Mouse (Mus musculus) left cerebral cortex, adult 8-10 months (tissue): ENCODE measurements at regions not wholly inside any gene's neighbourhood (a gene's known extent, or its start where the extent isn't known, plus 50 kb on each side); places are given as distances from the start of the nearest gene placed in this dataset.

Experiments
- DNase-seq, 2 experiments: peaks; one replicate each; pipeline ENCODE4 v3.0.0; 2022; ENCODE audit warnings: low spot score in 2 of 2

GRCm38 (mm10) chr2:117811931-117812330 is 299.7 kb upstream of the Thbs1 start:
- DNase-seq = no peak

GRCm38 (mm10) chr2:117819701-117820225 is 291.9 kb upstream of the Thbs1 start:
- DNase-seq = no peak

- no peak for DNase-seq
These were observed 291.0 kb upstream of the Thbs1 start for GRCm38 (mm10) chr2:117820708-117821107.

GRCm38 (mm10) chr2:117825088-117825487 is 286.6 kb upstream of the Thbs1 start:
- no peak for DNase-seq

GRCm38 (mm10) chr2:117827278-117827677 is 284.4 kb upstream of the Thbs1 start:
- DNase-seq = no peak

GRCm38 (mm10) chr2:117838387-117838786 is 273.3 kb upstream of the Thbs1 start:
- DNase-seq = no peak

- DNase-seq = no peak
These were observed 271.3 kb upstream of the Thbs1 start for GRCm38 (mm10) chr2:117840406-117840805.

GRCm38 (mm10) chr2:117842309-117842986 is 269.2 kb upstream of the Thbs1 start:
- DNase-seq = no peak

- DNase-seq = no peak
These were observed 259.2 kb upstream of the Thbs1 start for GRCm38 (mm10) chr2:117852442-117852841.

GRCm38 (mm10) chr2:117862301-117862700 is 249.4 kb upstream of the Thbs1 start:
- no peak for DNase-seq

GRCm38 (mm10) chr2:117865119-117865518 is 246.6 kb upstream of the Thbs1 start:
- DNase-seq = no peak

GRCm38 (mm10) chr2:117866946-117867345 is 244.7 kb upstream of the Thbs1 start:
- no peak for DNase-seq

- DNase-seq = no peak
These were observed 244.3 kb upstream of the Thbs1 start for GRCm38 (mm10) chr2:117867409-117867808.

- DNase-seq = no peak
These were observed 242.8 kb upstream of the Thbs1 start for GRCm38 (mm10) chr2:117868857-117869256.

GRCm38 (mm10) chr2:117871507-117872282 is 240.0 kb upstream of the Thbs1 start:
- no peak for DNase-seq

- DNase-seq = no peak
These were observed 233.9 kb upstream of the Thbs1 start for GRCm38 (mm10) chr2:117877816-117878215.

GRCm38 (mm10) chr2:117882136-117882535 is 229.5 kb upstream of the Thbs1 start:
- DNase-seq = no peak

- DNase-seq = no peak
These were observed 228.8 kb upstream of the Thbs1 start for GRCm38 (mm10) chr2:117882890-117883289.

GRCm38 (mm10) chr2:117886516-117886915 is 225.2 kb upstream of the Thbs1 start:
- DNase-seq = no peak

GRCm38 (mm10) chr2:117901311-117901710 is 210.4 kb upstream of the Thbs1 start:
- DNase-seq = no peak

GRCm38 (mm10) chr2:117902837-117903236 is 208.8 kb upstream of the Thbs1 start:
- DNase-seq = no peak

- DNase-seq = no peak
These were observed 208.0 kb upstream of the Thbs1 start for GRCm38 (mm10) chr2:117903705-117904104.

- DNase-seq = no peak
These were observed 205.2 kb upstream of the Thbs1 start for GRCm38 (mm10) chr2:117906509-117906908.
